Mouse (Mus musculus): ENCODE measurements around the gene Map6d1.

The Map6d1 gene

GRCm38 (mm10) chr16:20240468-20241414 is at the start of gene Map6d1:
Gene Map6d1 (minus strand): TSS chr16:20241358.
- in situ Hi-C loops (cut with MboI, MseI), result no loop called here

GRCm38 (mm10) chr16:20280238-20280637 is 39.1 kb upstream of the Map6d1 start:
- in situ Hi-C loops (cut with MboI, MseI), result loop anchor here (10.0 kb wide), 1 partner anchor 1325 kb away; no protein-coding TSS in a partner anchor

GRCm38 (mm10) chr16:20279395-20279794 is 38.2 kb upstream of the Map6d1 start:
- in situ Hi-C loops (cut with MboI, MseI), result loop anchor here (5.0 kb wide), 1 partner anchor 42 kb away; no protein-coding TSS in a partner anchor

- in situ Hi-C loops (cut with MboI, MseI), result no loop called here
These were observed 31.8 kb upstream of the Map6d1 start for GRCm38 (mm10) chr16:20272994-20273393.

GRCm38 (mm10) chr16:20271339-20271738 is 30.2 kb upstream of the Map6d1 start:
- in situ Hi-C loops (cut with MboI, MseI), result no loop called here

DNA sequence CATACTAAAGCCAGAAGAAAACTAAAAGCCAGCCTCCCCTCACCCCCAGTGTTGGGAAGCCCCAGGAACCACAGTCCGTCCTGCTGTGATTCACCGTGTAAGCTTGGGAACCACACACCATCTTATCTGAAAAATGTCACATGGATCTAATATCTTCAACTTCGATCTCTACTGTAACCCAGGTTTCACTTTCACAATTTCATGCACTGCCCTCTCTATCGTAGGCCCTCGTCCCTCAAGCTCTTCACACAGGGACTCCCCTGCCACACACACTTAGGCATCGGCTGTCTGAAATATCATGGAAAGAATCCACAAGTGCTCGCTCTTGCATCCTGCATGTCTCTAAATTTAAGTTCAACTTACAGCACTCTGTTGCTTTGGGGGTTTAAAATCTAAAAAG is 23.9 kb upstream of the Map6d1 start:
- in situ Hi-C loops (cut with MboI, MseI), result loop anchor here (10.0 kb wide), 1 partner anchor 670 kb away; no protein-coding TSS in a partner anchor

DNA sequence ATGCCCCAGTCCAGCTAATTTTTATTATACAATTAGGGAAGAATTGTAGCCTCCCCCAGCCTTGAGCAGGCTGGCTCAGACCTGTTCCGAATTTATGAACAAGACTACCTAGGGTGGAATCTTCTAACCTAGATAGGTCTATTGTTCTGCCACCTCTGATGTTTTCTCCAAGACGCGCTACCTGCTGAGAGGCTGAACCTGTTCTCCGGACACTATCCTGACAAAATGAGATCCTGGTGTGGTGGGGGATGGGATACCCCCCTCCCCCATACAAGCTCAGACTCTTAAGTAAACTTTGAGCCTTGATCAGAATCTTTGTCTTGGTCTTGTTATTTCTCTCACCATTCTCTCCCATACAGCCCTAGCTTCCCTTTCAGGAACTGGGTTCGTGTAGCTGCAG is 16.8 kb upstream of the Map6d1 start:
- in situ Hi-C loops (cut with MboI, MseI), result no loop called here

- in situ Hi-C loops (cut with MboI, MseI), result no loop called here
These were observed 7.5 kb upstream of the Map6d1 start for GRCm38 (mm10) chr16:20248442-20249174.

GRCm38 (mm10) chr16:20247103-20247502 is 5.9 kb upstream of the Map6d1 start:
- in situ Hi-C loops (cut with MboI, MseI), result no loop called here

- in situ Hi-C loops (cut with MboI, MseI), result loop anchor here (5.0 kb wide), 1 partner anchor 39 kb away; no protein-coding TSS in a partner anchor
These were observed 2.5 kb downstream of the Map6d1 start for GRCm38 (mm10) chr16:20238646-20239045.

DNA sequence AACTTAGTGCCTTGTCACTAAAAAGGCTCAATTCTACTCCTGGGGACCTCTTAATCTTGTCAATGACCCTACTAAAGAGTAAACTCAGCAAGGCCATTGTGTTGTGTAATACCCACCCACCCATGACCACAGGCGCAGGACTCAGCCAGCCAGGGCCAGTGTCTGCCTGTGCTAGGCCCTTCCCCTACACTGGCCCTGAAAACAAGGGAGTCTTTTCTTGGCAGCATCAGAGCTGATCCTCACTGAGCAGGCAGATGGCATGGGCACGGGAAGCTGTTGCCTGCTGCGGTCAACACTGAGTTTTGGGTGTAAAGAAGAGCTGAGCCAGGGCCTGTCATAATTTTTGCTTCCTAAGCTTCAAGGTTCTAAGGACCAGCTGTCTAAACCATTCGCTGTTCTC is 3.7 kb downstream of the Map6d1 start:
- in situ Hi-C loops (cut with MboI, MseI), result loop anchor here (5.0 kb wide), 1 partner anchor 40 kb away; no protein-coding TSS in a partner anchor

DNA sequence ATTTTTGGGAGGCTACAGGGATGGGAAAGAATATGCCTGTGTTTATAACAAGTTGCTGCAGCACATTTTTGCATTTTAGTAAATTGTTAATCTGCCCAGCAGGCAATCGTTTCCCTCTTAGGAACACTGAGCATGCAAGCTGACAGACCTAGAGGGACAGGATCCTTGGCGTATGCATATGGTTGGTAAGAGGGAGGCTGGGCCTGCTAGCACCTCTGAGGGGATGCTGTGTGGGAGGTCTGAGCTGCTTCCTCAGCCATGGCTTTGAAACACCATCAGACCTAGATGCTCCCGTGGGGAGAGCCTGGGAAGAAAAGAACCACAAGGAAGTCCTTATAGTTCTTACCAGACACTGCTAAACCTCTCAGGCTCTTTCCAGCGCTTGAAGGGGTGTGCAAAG is 6.8 kb downstream of the Map6d1 start:
- in situ Hi-C loops (cut with MboI, MseI), result no loop called here

GRCm38 (mm10) chr16:20228167-20228566 is 13.0 kb downstream of the Map6d1 start:
- in situ Hi-C loops (cut with MboI, MseI), result no loop called here

- in situ Hi-C loops (cut with MboI, MseI), result no loop called here
These were observed 13.7 kb downstream of the Map6d1 start for GRCm38 (mm10) chr16:20227504-20227903.

DNA sequence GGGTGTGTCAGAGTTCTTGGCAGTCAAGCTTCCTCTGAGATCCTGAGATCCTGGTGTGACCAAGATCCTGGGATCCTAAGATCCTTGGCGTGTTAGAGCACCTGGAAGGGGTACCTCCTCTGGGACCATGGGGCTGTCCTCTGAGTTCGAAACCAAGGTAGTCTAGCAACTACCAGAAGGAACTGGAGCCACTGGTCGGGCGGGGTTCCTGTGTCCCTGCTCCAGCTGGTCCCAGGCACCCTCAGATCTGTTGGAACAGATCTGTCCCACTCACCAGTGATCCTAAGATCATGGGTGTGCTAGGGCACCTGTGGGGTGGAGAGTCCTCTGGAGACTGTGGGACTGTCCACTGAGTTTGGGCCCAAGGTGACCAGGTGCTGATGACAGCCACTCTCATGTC is 14.5 kb downstream of the Map6d1 start:
- in situ Hi-C loops (cut with MboI, MseI), result no loop called here

DNA sequence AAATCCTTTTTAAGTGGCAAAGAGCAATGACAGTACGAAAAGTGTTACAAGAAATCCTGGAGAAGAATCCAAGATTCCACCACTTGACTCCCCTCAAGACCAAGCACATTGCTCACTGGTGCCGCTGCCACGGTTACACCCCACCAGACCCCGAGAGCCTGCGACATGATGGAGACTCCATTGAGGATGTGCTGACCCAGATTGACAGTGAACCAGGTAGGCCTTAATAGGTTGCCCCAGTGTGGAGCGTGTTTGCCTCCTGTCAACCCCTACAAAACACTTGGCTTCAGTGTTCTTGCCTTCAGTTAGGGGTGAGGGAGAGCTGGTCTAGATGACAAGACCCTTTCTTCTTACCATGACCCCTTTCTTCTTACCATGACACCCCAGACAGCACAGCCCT is 18.4 kb downstream of the Map6d1 start:
- in situ Hi-C loops (cut with MboI, MseI), result no loop called here

- in situ Hi-C loops (cut with MboI, MseI), result no loop called here
These were observed 27.4 kb downstream of the Map6d1 start for GRCm38 (mm10) chr16:20213591-20214226.

DNA sequence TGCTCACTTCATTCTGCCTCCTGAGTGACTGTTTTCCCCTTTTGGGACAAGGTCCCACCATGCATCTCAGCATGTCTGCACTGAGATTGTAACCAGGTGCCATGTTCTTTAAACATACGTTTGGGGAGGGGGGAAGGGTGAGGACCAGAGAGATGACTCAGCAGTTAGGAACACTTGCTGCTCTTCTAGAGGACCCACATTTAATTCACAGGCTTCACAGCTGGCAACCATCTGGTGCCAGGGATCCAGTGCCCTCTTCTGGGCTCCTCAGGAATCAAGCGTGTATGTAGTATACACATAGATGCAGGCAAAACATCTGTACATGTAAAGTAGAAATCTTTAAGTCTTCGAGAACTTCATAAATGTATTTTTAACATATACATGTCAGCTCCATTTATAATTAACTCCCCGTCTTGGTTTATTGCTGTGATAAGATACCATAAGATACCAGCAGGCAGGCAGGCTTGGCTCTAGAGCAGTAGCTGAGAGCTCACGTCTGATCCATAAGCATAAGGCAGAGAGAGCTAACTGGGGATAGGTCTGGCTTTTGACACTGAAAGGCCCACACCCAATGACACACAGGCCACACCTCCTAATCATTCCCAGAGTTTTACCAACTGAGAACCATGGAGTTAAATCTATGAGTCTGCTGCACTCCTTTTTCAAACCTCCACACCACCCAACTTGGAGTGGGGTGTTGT is 41.5 kb downstream of the Map6d1 start:
- in situ Hi-C loops (cut with MboI, MseI), result no loop called here

DNA sequence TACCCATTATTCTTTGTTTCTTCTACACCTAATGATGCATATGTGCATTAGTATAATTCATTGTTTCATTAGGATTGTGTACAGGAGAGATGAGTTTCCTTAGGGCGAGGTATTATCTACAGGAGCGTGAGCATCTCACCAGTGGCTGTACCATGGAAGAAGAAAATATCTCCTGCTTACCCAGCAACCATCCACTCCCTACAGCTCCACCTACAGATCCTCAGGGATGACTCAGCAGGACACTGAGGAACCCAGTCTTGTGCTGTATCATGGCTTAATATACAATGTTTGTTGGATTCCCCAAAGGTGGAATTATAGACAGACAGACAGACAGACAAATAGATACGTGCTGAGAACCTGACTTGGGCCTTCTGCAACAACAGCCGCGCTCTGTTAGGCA is 44.2 kb downstream of the Map6d1 start:
- in situ Hi-C loops (cut with MboI, MseI), result no loop called here

DNA sequence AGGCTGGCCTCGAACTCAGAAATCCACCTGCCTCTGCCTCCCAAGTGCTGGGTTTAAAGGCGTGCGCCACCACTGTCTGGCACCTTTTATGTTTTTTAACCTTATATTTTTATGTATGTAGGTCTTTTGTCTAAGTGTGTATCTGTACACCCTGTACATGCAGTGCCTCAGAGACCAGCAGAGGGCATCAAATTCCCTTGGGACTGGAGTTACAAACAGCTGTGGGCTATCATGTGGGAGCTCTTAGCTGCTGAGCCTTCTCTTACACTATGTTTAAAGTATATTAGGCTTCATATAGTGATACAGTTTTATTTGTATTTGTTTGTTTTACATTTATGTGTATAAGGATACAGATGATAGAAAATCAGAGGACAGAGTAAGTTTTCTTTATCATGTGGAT is 45.6 kb downstream of the Map6d1 start:
- in situ Hi-C loops (cut with MboI, MseI), result no loop called here

- in situ Hi-C loops (cut with MboI, MseI), result loop anchor here (5.0 kb wide), 1 partner anchor 470 kb away; no protein-coding TSS in a partner anchor
These were observed 49.1 kb downstream of the Map6d1 start for GRCm38 (mm10) chr16:20192043-20192442.
